Mouse (Mus musculus) retina, postnatal 7 days (tissue): ENCODE data around the gene Rcc2.

Experiments used
- DNase-seq: peaks from one replicate; pipeline ENCODE4 v3.0.0-alpha.2; 2012; ENCODE audit warnings: low read depth, low spot score

Rcc2 gene

DNA sequence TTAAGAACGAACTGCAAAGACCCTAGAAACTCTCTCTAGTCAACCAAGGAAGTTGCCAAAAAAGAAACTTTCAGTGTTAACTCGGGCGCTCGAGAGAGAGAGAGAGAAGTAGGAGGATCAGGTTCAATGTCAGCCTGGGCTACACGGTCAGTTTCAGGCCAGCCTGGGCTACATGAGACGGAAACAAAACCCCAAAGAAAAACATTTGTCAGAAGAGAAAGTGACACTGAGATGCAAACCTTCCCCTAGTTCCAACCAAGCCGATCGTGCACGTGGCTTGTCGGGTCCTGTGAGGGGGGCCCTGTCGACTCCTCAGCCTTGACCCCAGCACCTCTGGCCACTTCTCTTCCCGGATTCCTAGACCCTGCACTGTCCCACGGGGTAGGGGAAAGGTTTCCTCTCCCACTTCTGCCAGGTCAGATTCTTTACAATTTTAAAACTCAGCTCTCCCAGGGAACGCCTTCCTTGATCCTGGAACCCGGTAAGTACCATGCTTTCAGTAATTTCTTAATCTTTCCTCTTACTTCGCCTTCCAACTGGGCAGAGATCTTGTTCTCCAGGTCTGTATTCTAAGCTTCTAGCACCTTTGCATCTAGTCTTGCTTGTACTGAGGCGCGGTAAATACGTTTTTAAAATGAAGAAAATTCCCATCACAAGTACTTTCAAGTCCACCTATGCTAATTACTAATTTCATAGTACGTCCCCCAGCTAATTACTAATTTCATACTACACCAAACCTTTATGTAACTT, at the start of gene Rcc2:
TSS of gene Rcc2 (plus strand) at position 273 of the 750 bp plus-strand sequence.
- DNase-seq, result no peak

DNA sequence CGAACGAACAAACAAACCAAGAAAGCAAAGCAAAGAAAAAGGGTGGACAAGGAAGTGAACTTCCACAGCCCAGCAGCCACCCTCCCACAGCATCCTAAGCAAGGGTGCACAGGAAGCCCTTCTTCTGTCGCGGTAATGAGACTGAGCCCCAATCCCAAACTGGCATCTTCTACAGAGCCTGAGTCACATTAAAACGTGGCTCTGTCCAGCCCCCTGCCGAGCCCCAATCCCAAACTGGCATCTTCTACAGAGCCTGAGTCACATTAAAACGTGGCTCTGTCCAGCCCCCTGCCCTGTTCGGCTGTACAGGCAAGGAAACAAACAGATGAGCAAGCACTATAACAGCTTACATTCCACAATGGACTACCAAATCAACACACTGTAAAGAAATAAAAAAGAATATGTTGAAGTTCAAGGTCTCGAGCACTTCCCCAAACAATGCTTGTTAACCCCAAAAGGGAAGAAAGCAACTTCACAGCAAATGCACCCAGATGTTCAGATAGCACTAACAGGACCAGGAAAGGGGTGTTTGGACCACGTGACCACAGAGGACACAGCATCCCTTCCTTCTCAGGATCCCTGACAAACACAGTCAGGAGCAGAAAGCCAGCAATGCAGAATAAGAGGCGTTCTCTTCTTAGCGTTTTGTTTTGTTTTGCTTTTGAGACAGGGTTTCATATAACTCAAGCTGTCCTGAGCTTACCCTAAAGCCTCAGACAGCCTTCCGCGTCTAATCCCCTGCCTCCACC, 46.3 kb upstream of the Rcc2 start:
- DNase-seq, result no peak

- no peak for DNase-seq
Observed at GRCm38 (mm10) chr4:140654798-140655197, 45.5 kb upstream of the Rcc2 start.

DNA sequence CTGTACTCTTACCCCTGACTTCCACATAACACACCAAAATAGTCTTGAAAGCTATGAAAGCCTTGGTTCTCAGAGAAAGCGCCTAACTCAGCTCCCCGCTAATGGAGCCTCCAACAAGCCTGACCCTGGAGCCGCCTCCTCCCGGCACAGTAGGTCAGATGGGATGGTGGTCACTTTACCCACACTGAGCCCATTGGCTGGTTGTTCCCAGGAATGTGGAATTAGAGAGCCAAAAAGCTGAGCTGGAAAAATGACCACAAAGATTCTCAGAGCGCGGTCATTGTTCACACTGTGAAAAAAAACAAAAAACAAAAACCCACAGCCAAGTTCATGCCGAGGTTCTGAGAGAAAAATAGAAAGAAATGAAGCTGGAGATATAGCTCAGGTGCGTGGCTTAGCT, 43.8 kb upstream of the Rcc2 start:
- DNase-seq, result no peak

- DNase-seq, result no peak
Observed at GRCm38 (mm10) chr4:140657681-140658575, 42.4 kb upstream of the Rcc2 start.

GRCm38 (mm10) chr4:140661406-140662022, 38.8 kb upstream of the Rcc2 start:
- no peak for DNase-seq

- DNase-seq, result no peak
Observed at GRCm38 (mm10) chr4:140662453-140662852, 37.9 kb upstream of the Rcc2 start.

GRCm38 (mm10) chr4:140662882-140663585, 37.3 kb upstream of the Rcc2 start:
- no peak for DNase-seq

DNA sequence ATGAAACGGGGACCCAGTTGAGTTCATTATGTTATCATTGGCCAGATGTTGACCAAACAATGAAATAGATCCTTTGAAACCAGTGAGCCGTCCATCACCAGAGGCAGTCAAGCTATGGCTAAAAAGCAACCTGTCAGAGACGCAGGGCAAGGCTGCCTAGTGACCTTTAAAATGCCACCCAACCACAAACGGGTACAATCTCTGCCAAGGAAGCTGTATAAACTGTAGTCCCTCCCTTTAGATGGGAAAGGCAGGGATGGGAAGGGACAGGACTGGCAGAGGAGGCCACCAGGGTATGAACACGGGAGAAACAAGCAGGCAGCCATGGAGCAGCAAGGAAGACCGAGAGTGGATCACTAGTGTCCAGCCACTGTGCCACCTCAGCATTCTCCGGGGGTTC, 35.3 kb upstream of the Rcc2 start:
- DNase-seq, result no peak

- DNase-seq, result no peak
Observed at GRCm38 (mm10) chr4:140665760-140666159, 34.6 kb upstream of the Rcc2 start, which contains the start of gene Arhgef10l. Arhgef10l (minus strand) TSS chr4:140666012.

- no peak for DNase-seq
Observed at GRCm38 (mm10) chr4:140667802-140668201, 32.5 kb upstream of the Rcc2 start.

GRCm38 (mm10) chr4:140673527-140674264, 26.6 kb upstream of the Rcc2 start:
- DNase-seq, result no peak

DNA sequence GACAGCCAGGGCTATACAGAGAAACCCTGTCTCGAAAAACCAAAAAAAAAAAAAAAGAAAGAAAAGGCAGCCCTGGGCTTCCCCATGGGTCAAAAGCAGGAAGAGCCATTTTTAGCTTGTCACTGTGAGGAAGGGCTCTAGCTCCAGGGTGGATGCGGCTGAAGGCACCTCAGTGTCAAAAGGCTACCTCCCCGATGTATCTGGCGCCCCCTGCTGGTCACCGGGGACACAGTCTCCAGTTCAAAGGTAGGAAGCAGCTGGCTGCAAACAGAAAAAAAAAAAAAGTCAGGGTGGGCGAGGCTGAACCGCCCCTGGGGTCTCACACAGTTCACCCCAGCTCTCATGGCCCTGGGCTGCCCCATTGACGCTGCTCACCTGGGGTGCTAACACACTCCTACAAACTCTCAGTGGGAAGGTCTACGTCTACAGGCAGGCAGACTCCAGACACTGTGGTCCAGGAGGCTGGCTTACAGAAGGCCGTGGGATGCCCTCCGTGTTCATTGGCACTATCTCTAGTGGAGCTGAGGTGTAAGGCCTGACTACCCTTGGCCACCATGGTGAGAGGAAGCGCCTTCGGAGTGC, 25.9 kb upstream of the Rcc2 start:
- peak; percentile 74 for DNase-seq

DNA sequence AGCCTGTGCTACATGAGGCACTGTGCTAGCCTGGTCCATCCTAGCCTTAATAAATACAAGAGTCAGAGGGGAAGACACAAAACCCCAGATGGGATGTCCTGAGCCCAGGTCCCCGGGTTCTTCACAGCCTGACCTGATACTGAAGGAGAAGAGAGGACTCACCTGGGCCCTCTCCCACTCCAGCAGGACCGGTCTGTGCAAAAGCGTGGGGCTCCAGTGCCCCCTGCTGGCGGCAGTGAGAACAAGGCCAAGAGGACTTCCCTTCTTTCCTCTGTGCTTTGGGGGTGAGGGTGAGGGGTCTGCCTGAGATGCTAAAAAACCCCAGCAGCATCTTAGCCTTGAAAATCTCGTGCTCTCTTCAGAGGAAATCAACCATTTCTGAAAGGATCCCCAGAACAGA, 21.3 kb upstream of the Rcc2 start:
- DNase-seq, result no peak

GRCm38 (mm10) chr4:140679723-140680380, 20.5 kb upstream of the Rcc2 start:
- peak; percentile 74 for DNase-seq

DNA sequence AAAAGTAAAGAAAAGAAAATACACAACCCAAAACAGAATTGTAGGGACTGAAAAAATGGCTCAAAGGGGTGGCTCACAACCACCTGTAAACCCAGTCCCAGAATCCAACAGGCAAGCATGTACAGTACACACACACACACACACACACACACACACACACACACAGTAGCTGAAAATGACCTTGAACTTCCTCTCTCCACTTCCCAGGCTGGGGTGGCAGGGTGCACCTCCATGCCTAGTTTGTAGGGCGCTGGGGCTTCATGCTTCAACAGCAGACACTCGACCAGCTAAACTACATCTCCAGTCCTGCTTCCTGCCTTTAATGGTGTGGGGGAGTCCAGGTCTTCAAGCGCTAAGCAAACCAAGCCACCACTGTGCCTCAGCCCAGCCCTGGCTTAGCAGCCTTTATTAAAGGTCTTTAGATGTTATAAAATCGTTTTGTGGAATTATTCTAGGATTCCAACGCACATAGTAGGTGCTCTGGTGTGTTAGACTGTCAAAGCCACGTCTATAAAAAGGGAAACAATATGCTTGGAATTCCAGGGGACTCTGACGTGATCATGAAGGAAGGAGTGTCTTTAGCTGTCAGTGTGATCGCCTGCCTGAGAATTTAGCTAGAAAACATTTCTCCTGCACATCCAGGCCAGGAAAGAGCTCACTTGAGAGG, 19.5 kb upstream of the Rcc2 start:
- no peak for DNase-seq

DNA sequence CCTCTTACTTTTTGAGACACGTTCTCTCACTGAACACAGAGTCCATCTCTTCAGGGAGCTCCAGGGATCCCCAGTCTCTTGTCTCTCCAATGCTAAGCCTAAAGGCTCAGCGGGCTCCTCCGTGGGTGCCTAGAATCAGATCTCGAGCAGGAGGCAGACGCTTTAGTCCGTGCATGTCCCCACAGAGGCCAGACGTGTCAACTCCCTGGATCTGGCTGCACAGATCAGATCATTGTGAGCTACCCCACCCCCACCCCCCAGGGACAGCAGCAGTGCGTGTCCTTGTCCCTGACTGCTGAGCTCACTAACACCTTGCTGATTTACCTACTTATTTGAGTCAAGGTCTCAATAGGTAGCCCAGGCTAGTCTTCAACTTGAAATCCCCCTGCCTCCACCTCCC, 16.7 kb upstream of the Rcc2 start:
- no peak for DNase-seq

- DNase-seq, result no peak
Observed at GRCm38 (mm10) chr4:140684141-140684871, 16.0 kb upstream of the Rcc2 start.
